Mouse (Mus musculus): ENCODE measurements at regions not wholly inside any gene's neighbourhood (a gene's known extent, or its start where the extent isn't known, plus 50 kb on each side); places are given as distances from the start of the nearest gene placed in this dataset.
A peak's percentile ranks its signal among the peaks of the same experiment; 100 is the strongest.

DNA sequence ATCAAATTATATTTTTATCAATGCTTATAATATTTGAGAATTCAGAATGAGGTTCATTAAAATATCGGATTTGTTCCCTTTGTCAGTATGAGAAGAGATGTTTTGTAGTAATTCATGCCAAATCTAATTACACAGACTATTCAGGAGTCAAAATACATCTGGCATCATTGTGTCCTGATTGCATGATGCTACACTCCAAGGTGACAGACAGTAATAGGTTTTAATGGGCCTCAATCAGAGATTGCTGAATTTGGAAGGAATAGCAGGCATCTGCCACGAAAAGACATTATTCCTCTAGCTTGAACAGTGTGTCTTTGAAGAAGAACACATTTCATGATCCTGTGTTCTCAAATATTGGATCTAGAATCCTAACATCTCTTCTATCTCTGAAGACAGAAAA is 1177.2 kb downstream of the Pcdh18 start:
- Histone ChIP-seq H3K27me3 (ENCODE audit: control insufficient read depth, insufficient read depth, low read length) (no peaks in the 10 kb centered on the region), H3K4me2 (ENCODE audit: low read depth, low read length) (no peak overlapping the region), H3K27ac (ENCODE audit: low read length) (no peak overlapping the region), H3K4me1 (ENCODE audit: control insufficient read depth, insufficient read depth, low read length) (no peaks in the 10 kb centered on the region), H3K9me3 (replicated peaks; ENCODE audit: control insufficient read depth, low read length) (no peaks in the 10 kb centered on the region), H3K4me3 (replicated peaks; ENCODE audit: low read length) (no peak overlapping the region), H3K9ac (ENCODE audit: low read length) (no peak overlapping the region), H3K36me3 (ENCODE audit: control insufficient read depth, insufficient read depth, low read length) (no peaks in the 10 kb centered on the region)
- ATAC-seq (ENCODE audit: insufficient read depth, low FRiP score) = no peak
- 84% methylated on average over 2 of the region's 2 CpGs for WGBS

DNA sequence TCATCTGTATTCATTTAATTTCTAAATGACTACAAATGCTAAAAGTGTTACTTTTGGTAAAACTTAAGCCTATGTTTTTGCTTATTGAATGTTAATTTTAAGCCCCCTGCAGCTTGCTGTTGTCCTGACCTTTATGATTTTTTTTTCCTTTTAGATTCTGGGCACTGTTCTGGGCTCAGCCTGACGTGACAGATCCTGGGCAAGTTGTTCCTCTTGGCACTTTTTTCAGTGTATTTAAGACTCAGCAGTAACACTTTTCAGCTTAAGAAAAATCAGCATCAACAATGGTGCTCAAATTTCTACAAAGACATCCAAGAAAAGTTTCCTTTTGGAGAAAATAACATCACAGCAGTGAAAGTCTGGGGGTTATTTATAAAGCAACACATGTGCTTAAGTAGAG is 1177.9 kb downstream of the Pcdh18 start:
- no peaks in the 10 kb centered on the region for H3K4me1 ChIP-seq (ENCODE audit: control insufficient read depth, insufficient read depth, low read length)
- no peak overlapping the region for H3K27ac ChIP-seq (ENCODE audit: low read length)
- ATAC-seq (ENCODE audit: insufficient read depth, low FRiP score) = no peak
- H3K4me2 ChIP-seq (ENCODE audit: low read depth, low read length) = no peak overlapping the region
- H3K36me3 ChIP-seq (ENCODE audit: control insufficient read depth, insufficient read depth, low read length) = no peaks in the 10 kb centered on the region
- H3K9me3 ChIP-seq (replicated peaks; ENCODE audit: control insufficient read depth, low read length) = no peaks in the 10 kb centered on the region
- WGBS = 54% methylated on average over 1 of the region's 1 CpGs
- H3K4me3 ChIP-seq (replicated peaks; ENCODE audit: low read length) = no peak overlapping the region
- H3K9ac ChIP-seq (ENCODE audit: low read length) = no peak overlapping the region
- H3K27me3 ChIP-seq (ENCODE audit: control insufficient read depth, insufficient read depth, low read length) = no peaks in the 10 kb centered on the region

DNA sequence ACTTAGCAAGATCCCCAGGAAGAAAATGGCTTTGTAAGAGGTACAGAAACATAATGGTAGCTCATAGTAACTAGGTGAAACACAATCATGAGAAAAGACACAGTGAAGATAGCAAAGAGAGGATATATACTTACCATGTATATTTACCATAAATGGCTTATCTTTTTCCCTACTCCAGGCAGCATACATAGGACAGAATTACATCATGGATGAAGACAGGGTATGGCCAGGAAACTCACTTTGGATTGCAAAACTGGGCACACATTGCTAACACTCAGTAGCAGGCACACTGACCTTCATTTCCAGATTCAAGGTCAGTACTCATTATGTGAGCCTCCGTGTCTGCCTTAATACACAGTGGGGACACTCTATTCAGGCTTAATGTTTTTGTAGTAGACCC is 1210.5 kb downstream of the Pcdh18 start:
- no peaks in the 10 kb centered on the region for H3K4me1 ChIP-seq (ENCODE audit: control insufficient read depth, insufficient read depth, low read length)
- no peak overlapping the region for H3K4me3 ChIP-seq (replicated peaks; ENCODE audit: low read length)
- H3K9me3 ChIP-seq (replicated peaks; ENCODE audit: control insufficient read depth, low read length) = no peaks in the 10 kb centered on the region
- ATAC-seq (ENCODE audit: insufficient read depth, low FRiP score) = no peak
- 89% methylated on average over 1 of the region's 1 CpGs for WGBS
- no peak overlapping the region for H3K4me2 ChIP-seq (ENCODE audit: low read depth, low read length)
- no peaks in the 10 kb centered on the region for H3K27me3 ChIP-seq (ENCODE audit: control insufficient read depth, insufficient read depth, low read length)
- H3K36me3 ChIP-seq (ENCODE audit: control insufficient read depth, insufficient read depth, low read length) = no peaks in the 10 kb centered on the region
- H3K9ac ChIP-seq (ENCODE audit: low read length) = no peak overlapping the region
- no peak overlapping the region for H3K27ac ChIP-seq (ENCODE audit: low read length)

GRCm38 (mm10) chr3:48515009-48515408 is 1242.1 kb downstream of the Pcdh18 start:
- Histone ChIP-seq H3K4me3 (replicated peaks; ENCODE audit: low read length) (no peak overlapping the region), H3K4me1 (ENCODE audit: control insufficient read depth, insufficient read depth, low read length) (no peaks in the 10 kb centered on the region), H3K9me3 (replicated peaks; ENCODE audit: control insufficient read depth, low read length) (no peaks in the 10 kb centered on the region), H3K27ac (ENCODE audit: low read length) (no peak overlapping the region), H3K9ac (ENCODE audit: low read length) (no peak overlapping the region), H3K36me3 (ENCODE audit: control insufficient read depth, insufficient read depth, low read length) (no peaks in the 10 kb centered on the region), H3K4me2 (ENCODE audit: low read depth, low read length) (no peak overlapping the region), H3K27me3 (ENCODE audit: control insufficient read depth, insufficient read depth, low read length) (no peaks in the 10 kb centered on the region)
- ATAC-seq (ENCODE audit: insufficient read depth, low FRiP score) = no peak
- whole genome bisulfite sequencing = 48% methylated on average over 3 of the region's 3 CpGs

GRCm38 (mm10) chr3:48503996-48504395 is 1253.1 kb downstream of the Pcdh18 start:
- WGBS = 65% methylated on average over 2 of the region's 2 CpGs
- no peaks in the 10 kb centered on the region for H3K9me3 ChIP-seq (replicated peaks; ENCODE audit: control insufficient read depth, low read length)
- no peak overlapping the region for H3K27ac ChIP-seq (ENCODE audit: low read length)
- H3K9ac ChIP-seq (ENCODE audit: low read length) = no peak overlapping the region
- H3K4me3 ChIP-seq (replicated peaks; ENCODE audit: low read length) = no peak overlapping the region
- H3K27me3 ChIP-seq (ENCODE audit: control insufficient read depth, insufficient read depth, low read length) = no peaks in the 10 kb centered on the region
- no peak for ATAC-seq (ENCODE audit: insufficient read depth, low FRiP score)
- no peak overlapping the region for H3K4me2 ChIP-seq (ENCODE audit: low read depth, low read length)
- H3K4me1 ChIP-seq (ENCODE audit: control insufficient read depth, insufficient read depth, low read length) = no peaks in the 10 kb centered on the region
- no peaks in the 10 kb centered on the region for H3K36me3 ChIP-seq (ENCODE audit: control insufficient read depth, insufficient read depth, low read length)

DNA sequence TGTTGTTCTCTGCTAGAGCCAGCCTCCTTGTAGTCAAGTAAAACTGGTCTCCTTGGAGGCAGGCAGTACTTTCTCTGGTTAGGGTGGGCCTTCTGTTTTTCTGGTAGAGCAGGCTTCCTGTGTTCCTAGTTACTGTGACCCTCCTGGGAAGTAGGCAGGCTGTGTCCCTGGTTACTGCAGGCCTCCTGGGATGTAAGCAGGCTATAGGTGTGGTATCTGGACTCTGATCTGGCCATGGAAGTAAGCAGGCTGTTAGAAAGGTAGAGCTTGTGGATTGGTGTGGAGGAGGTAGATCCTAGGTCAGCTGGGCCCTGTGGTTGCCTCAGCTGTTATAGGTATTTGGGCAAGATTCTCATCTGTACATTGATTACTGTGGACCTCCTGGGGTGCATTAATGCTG is 1292.4 kb downstream of the Pcdh18 start:
- H3K9me3 ChIP-seq (replicated peaks; ENCODE audit: control insufficient read depth, low read length) = no peaks in the 10 kb centered on the region
- H3K4me3 ChIP-seq (replicated peaks; ENCODE audit: low read length) = no peak overlapping the region
- no peaks in the 10 kb centered on the region for H3K36me3 ChIP-seq (ENCODE audit: control insufficient read depth, insufficient read depth, low read length)
- no peak for ATAC-seq (ENCODE audit: insufficient read depth, low FRiP score)
- no peaks in the 10 kb centered on the region for H3K27me3 ChIP-seq (ENCODE audit: control insufficient read depth, insufficient read depth, low read length)
- no peak overlapping the region for H3K27ac ChIP-seq (ENCODE audit: low read length)
- H3K4me1 ChIP-seq (ENCODE audit: control insufficient read depth, insufficient read depth, low read length) = no peaks in the 10 kb centered on the region
- no peak overlapping the region for H3K9ac ChIP-seq (ENCODE audit: low read length)
- H3K4me2 ChIP-seq (ENCODE audit: low read depth, low read length) = no peak overlapping the region

DNA sequence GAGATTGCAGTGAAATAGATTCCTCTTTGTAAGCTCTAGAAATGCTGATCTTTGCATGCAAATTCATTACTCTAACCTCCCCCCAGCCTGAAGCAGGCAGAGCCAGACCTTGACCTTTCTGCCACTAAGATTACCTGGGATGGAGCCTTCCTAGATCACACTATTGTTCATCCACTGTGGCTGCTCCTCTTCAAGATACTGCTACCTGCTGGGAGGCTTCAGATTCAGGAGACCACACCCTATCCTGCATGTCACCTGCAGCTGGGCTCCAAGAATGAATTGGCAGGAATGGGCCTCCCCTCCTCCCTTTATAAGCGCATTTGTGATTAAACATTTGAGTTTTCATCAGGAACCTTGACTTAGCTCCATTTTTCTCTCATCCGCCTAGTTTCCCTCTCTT is 1315.2 kb downstream of the Pcdh18 start:
- WGBS = 85% methylated on average over 2 of the region's 2 CpGs

DNA sequence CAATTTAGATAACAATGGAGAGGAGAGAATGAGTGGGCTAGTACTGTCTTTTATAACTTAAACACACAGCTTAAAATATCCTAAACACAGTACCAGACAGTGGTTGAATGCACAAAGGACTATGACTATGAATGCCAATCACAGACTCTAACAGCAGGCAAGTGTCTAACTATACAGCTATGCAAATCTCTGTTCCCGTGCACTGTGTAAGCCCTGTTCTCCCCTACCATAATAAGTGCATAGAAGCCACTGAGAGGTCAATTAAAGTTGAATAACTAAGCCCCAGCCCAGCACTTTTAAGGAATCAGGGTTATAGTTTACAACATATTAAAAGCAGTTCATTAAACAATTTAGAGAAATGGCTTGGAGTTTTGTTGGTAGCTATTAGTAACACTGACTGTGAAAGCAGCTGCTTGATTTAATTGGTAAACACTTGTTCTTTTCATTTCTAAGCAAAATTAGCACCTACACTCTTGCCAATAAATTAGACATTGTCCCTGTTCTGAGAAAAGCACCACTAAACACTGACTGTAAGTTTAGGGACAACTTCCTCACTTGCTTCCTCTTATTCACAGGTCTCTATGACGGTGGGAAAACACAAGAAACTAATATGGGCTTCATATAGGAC is 1327.6 kb downstream of the Pcdh18 start:
- H3K4me2 ChIP-seq (ENCODE audit: low read depth, low read length) = no peak overlapping the region
- H3K4me1 ChIP-seq (ENCODE audit: control insufficient read depth, insufficient read depth, low read length) = no peaks in the 10 kb centered on the region
- H3K36me3 ChIP-seq (ENCODE audit: control insufficient read depth, insufficient read depth, low read length) = no peaks in the 10 kb centered on the region
- no peaks in the 10 kb centered on the region for H3K9me3 ChIP-seq (replicated peaks; ENCODE audit: control insufficient read depth, low read length)
- H3K27me3 ChIP-seq (ENCODE audit: control insufficient read depth, insufficient read depth, low read length) = no peaks in the 10 kb centered on the region
- ATAC-seq (ENCODE audit: insufficient read depth, low FRiP score) = no peak
- WGBS = 58% methylated on average over 2 of the region's 2 CpGs
- no peak overlapping the region for H3K4me3 ChIP-seq (replicated peaks; ENCODE audit: low read length)
- no peak overlapping the region for H3K27ac ChIP-seq (ENCODE audit: low read length)
- no peak overlapping the region for H3K9ac ChIP-seq (ENCODE audit: low read length)

More for the DNA sequence above, 1315.2 kb downstream of the Pcdh18 start:
- Histone ChIP-seq H3K27ac (ENCODE audit: low read length) (no peak overlapping the region), H3K4me3 (replicated peaks; ENCODE audit: low read length) (no peak overlapping the region), H3K9me3 (replicated peaks; ENCODE audit: control insufficient read depth, low read length) (no peaks in the 10 kb centered on the region), H3K4me1 (ENCODE audit: control insufficient read depth, insufficient read depth, low read length) (no peaks in the 10 kb centered on the region), H3K36me3 (ENCODE audit: control insufficient read depth, insufficient read depth, low read length) (no peaks in the 10 kb centered on the region), H3K27me3 (ENCODE audit: control insufficient read depth, insufficient read depth, low read length) (no peaks in the 10 kb centered on the region), H3K9ac (ENCODE audit: low read length) (no peak overlapping the region), H3K4me2 (ENCODE audit: low read depth, low read length) (no peak overlapping the region)
- no peak for ATAC-seq (ENCODE audit: insufficient read depth, low FRiP score)

- Histone ChIP-seq H3K27me3 (ENCODE audit: control insufficient read depth, insufficient read depth, low read length) (no peaks in the 10 kb centered on the region), H3K9ac (ENCODE audit: low read length) (no peak overlapping the region), H3K27ac (ENCODE audit: low read length) (no peak overlapping the region), H3K4me3 (replicated peaks; ENCODE audit: low read length) (no peak overlapping the region), H3K36me3 (ENCODE audit: control insufficient read depth, insufficient read depth, low read length) (no peaks in the 10 kb centered on the region), H3K9me3 (replicated peaks; ENCODE audit: control insufficient read depth, low read length) (no peaks in the 10 kb centered on the region), H3K4me1 (ENCODE audit: control insufficient read depth, insufficient read depth, low read length) (no peaks in the 10 kb centered on the region), H3K4me2 (ENCODE audit: low read depth, low read length) (no peak overlapping the region)
- peak; percentile 80 for ATAC-seq (ENCODE audit: insufficient read depth, low FRiP score)
Measured at GRCm38 (mm10) chr3:48389862-48390261, 1367.3 kb downstream of the Pcdh18 start.
